Mouse (Mus musculus) forebrain, embryonic 14.5 days (tissue): ENCODE measurements around the gene Amotl2. TPM values are rescaled to one million over a fixed set of nuclear protein-coding genes. Genes with fewer than 3 reads are reported as not detected.

Source experiments
- ATAC-seq: fragments of 200-750 bp; cut with Nextera tagmentation; 2 replicates; pipeline ENCODE4 v1.8.0; 2017; ENCODE audit warnings: mild to moderate bottlenecking, moderate library complexity
- DNase-seq: peaks from one replicate; pipeline ENCODE4 v3.0.0-alpha.2; 2015; ENCODE audit warnings: low spot score
- H3K27ac ChIP-seq: fragments of 300-500 bp; sonication (generic); 2 replicates; pipeline ENCODE4 v1.5.1; 2014; ENCODE audit warnings: low read depth, mild to moderate bottlenecking, control low read depth, low read length, moderate library complexity
- H3K27me3 ChIP-seq: fragments of 300-500 bp; sonication (generic); replicated peaks from 2 replicates; pipeline ENCODE4 v1.6.1; 2014; ENCODE audit warnings: low read length, control low read depth, mixed read lengths; ENCODE audit not compliant: control insufficient read depth, insufficient read depth
- H3K36me3 ChIP-seq: fragments of 300-500 bp; sonication (generic); 2 replicates; pipeline ENCODE4 v1.6.1; 2014; ENCODE audit warnings: low read length, control low read depth; ENCODE audit not compliant: control insufficient read depth, insufficient read depth
- H3K4me1 ChIP-seq: fragments of 300-500 bp; sonication (generic); 2 replicates; pipeline ENCODE4 v1.6.1; 2014; ENCODE audit warnings: antibody characterized with exemption, low read length, control low read depth; ENCODE audit not compliant: control insufficient read depth, insufficient read depth
- H3K4me2 ChIP-seq: fragments of 300-500 bp; sonication (generic); 2 replicates; pipeline ENCODE4 v1.6.1; 2014; ENCODE audit warnings: mild to moderate bottlenecking, control low read depth, low read length
- H3K4me3 ChIP-seq: fragments of 300-500 bp; sonication (generic); 2 replicates; pipeline ENCODE4 v1.5.1; 2014; ENCODE audit warnings: low read depth, low read length, control low read depth
- H3K9ac ChIP-seq: fragments of 300-500 bp; sonication (generic); 2 replicates; pipeline ENCODE4 v1.6.1; 2014; ENCODE audit warnings: mild to moderate bottlenecking, low read length, control low read depth, moderate library complexity
- H3K9me3 ChIP-seq: fragments of 300-500 bp; sonication (generic); replicated peaks from 2 replicates; pipeline ENCODE4 v1.6.1; 2016; ENCODE audit warnings: low read length, control low read depth, mixed read lengths; ENCODE audit not compliant: control insufficient read depth
- WGBS: fragments of 180-500 bp; shearing (Covaris S2); extraction: QIAGEN DNeasy Blood & Tissue Kit; methylation state at CpG from one replicate; pipeline ENCODE4 v1.1.7; 2014; 5-methylcytosine and 5-hydroxymethylcytosine counted together
- polyA plus RNA-seq: library from polyadenylated mRNA; unstranded; fragments of >200 nt; fragmentation: Nextera tagmentation; extraction: Ambion mirVana; gene quantifications from 2 replicates; pipeline ENCODE4 v1.2.1, GENCODE M21; 2014

Amotl2 gene
- polyA plus RNA-seq, 1 experiment from 2014 or later: 30.4 TPM

DNA sequence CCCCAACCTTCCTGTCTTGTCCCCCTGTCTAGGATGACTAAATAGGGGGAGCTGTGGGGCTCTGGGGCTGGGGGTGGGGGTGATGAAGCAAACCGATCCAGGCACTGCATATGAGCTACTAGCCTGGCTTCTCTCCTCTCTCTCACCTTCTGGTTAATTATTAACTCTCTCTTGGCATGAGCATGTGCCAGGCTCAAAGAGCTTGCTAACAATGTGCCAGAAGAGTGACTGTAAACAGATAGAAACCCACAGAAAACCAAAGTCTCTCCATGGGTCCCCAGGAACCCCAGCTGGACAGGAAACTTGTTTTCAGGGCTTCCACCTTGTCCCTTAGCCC lies 18.2 kb downstream of the Amotl2 start:
- Histone ChIP-seq H3K9me3 (no peaks in the 10 kb centered on the region), H3K27me3 (no peaks in the 10 kb centered on the region), H3K9ac (no peak overlapping the region), H3K4me1 (no peaks in the 10 kb centered on the region), H3K4me2 (no peak overlapping the region), H3K36me3 (peaks cover 46% of the 10 kb centered on the region), H3K27ac (no peak overlapping the region), H3K4me3 (no peak overlapping the region)
- 50% methylated on average over 1 of the region's 1 CpGs for WGBS
- ATAC-seq (no peak), DNase-seq (no peak)

- H3K9me3 ChIP-seq: no peaks in the 10 kb centered on the region
- H3K36me3 ChIP-seq: peaks cover 40% of the 10 kb centered on the region
- no peaks in the 10 kb centered on the region for H3K27me3 ChIP-seq
- H3K9ac ChIP-seq: no peak overlapping the region
- H3K4me1 ChIP-seq: no peaks in the 10 kb centered on the region
- ATAC-seq: no peak
- no peak overlapping the region for H3K4me2 ChIP-seq
- DNase-seq: no peak
- 95% methylated on average over 3 of the region's 3 CpGs for WGBS
- no peak overlapping the region for H3K27ac ChIP-seq
- no peak overlapping the region for H3K4me3 ChIP-seq
These were observed 18.8 kb downstream of the Amotl2 start for GRCm38 (mm10) chr9:102735231-102735630.

GRCm38 (mm10) chr9:102735996-102736395 lies 19.5 kb downstream of the Amotl2 start:
- H3K9me3 ChIP-seq: no peaks in the 10 kb centered on the region
- H3K4me3 ChIP-seq: no peak overlapping the region
- no peaks in the 10 kb centered on the region for H3K4me1 ChIP-seq
- 67% methylated on average over 1 of the region's 1 CpGs for WGBS
- H3K27ac ChIP-seq: no peak overlapping the region
- H3K4me2 ChIP-seq: no peak overlapping the region
- no peak overlapping the region for H3K9ac ChIP-seq
- DNase-seq (no peak), ATAC-seq (no peak)
- H3K36me3 ChIP-seq: peaks cover 33% of the 10 kb centered on the region
- H3K27me3 ChIP-seq: no peaks in the 10 kb centered on the region

DNA sequence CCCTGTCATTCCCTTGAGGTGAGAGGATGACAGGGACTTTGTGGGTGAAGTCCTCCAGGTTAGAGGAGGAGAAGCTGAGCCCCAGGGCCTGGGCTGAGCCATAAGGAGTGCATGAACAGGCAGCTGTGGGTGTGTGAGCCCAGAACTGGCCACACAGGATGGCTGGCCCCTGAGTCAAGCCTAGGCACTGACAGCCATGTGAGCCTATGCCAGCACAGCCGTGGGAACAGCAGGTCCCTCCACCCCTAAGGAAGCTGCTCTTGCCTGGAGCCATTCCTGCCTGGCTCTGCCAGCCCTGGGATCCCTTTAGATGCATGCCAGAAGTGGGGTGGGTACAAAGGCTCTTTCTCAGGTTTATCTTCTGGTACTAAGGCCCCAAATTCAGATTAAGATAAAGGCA lies 20.9 kb downstream of the Amotl2 start:
- WGBS: 42% methylated on average over 1 of the region's 1 CpGs
- Histone ChIP-seq H3K27ac (no peak overlapping the region), H3K27me3 (no peaks in the 10 kb centered on the region), H3K9me3 (no peaks in the 10 kb centered on the region), H3K36me3 (peaks cover 19% of the 10 kb centered on the region), H3K4me1 (no peaks in the 10 kb centered on the region), H3K4me2 (no peak overlapping the region), H3K4me3 (no peak overlapping the region), H3K9ac (no peak overlapping the region)
- DNase-seq: no peak
- ATAC-seq: no peak

- no peak overlapping the region for H3K4me3 ChIP-seq
- H3K36me3 ChIP-seq: no peaks in the 10 kb centered on the region
- WGBS: 76% methylated on average over 5 of the region's 5 CpGs
- ATAC-seq (no peak), DNase-seq (no peak)
- H3K9ac ChIP-seq: no peak overlapping the region
- H3K9me3 ChIP-seq: no peaks in the 10 kb centered on the region
- H3K4me2 ChIP-seq: no peak overlapping the region
- H3K27me3 ChIP-seq: no peaks in the 10 kb centered on the region
- no peak overlapping the region for H3K27ac ChIP-seq
- H3K4me1 ChIP-seq: no peaks in the 10 kb centered on the region
These were observed 30.3 kb downstream of the Amotl2 start for GRCm38 (mm10) chr9:102746753-102747152.

DNA sequence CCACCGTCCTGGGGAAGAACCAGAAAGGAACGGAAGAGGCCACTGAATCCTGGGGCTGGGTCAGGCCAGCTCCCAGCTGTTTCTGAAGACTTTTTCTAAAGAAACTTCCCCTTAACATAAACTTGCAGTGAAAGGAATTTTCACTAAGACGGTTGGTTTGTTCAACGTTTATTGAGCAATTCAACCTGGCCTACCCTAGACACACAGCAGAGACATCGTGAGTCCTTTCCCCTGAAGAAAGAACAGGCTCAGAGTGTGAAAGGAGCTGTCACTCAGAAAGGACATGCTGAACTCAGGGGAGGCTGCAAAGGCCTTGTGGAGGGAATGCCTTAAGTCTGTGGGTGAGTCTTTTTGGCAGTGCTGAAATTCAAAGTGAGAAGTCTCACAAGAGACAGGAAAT lies 31.4 kb downstream of the Amotl2 start:
- ATAC-seq: no peak
- no peak for DNase-seq
- no peaks in the 10 kb centered on the region for H3K36me3 ChIP-seq
- H3K27ac ChIP-seq: no peak overlapping the region
- H3K4me1 ChIP-seq: no peaks in the 10 kb centered on the region
- no peak overlapping the region for H3K4me2 ChIP-seq
- H3K27me3 ChIP-seq: no peaks in the 10 kb centered on the region
- no peak overlapping the region for H3K4me3 ChIP-seq
- no peak overlapping the region for H3K9ac ChIP-seq
- H3K9me3 ChIP-seq: no peaks in the 10 kb centered on the region
- 54% methylated on average over 5 of the region's 5 CpGs for WGBS

DNA sequence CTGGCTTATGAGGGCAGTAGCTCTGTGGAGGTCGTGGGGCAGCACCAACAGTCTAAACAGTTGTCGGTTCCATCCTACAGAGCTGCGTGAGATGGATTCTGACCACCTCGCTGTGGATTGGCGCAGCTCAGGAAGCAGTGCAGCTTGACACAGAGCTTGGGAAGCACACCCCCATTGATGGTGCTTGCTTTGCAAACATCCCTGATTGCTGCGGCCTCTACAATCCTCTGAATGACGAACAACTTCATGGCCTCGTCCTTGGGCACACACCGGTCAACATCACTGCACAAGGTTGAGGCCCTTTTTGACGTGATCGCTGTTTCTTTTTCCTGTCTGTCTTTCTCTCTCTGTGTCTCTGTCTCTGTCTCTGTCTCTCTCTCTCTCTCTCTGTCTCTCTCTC lies 32.7 kb downstream of the Amotl2 start:
- Histone ChIP-seq H3K4me2 (no peak overlapping the region), H3K27me3 (no peaks in the 10 kb centered on the region), H3K36me3 (no peaks in the 10 kb centered on the region), H3K9ac (no peak overlapping the region), H3K4me3 (no peak overlapping the region), H3K4me1 (no peaks in the 10 kb centered on the region), H3K9me3 (no peaks in the 10 kb centered on the region), H3K27ac (no peak overlapping the region)
- ATAC-seq: no peak
- DNase-seq: no peak
- WGBS: 87% methylated on average over 11 of the region's 11 CpGs

- Histone ChIP-seq H3K4me2 (no peak overlapping the region), H3K4me3 (no peak overlapping the region), H3K27ac (no peak overlapping the region), H3K27me3 (no peaks in the 10 kb centered on the region), H3K9me3 (no peaks in the 10 kb centered on the region), H3K4me1 (no peaks in the 10 kb centered on the region), H3K36me3 (no peaks in the 10 kb centered on the region), H3K9ac (no peak overlapping the region)
- 97% methylated on average over 5 of the region's 5 CpGs for WGBS
- DNase-seq: no peak
- ATAC-seq: no peak
These were observed 35.3 kb downstream of the Amotl2 start for GRCm38 (mm10) chr9:102751632-102752303.

- Histone ChIP-seq H3K9ac (no peak overlapping the region), H3K27me3 (no peaks in the 10 kb centered on the region), H3K9me3 (no peaks in the 10 kb centered on the region), H3K4me1 (no peaks in the 10 kb centered on the region), H3K4me3 (no peak overlapping the region), H3K27ac (no peak overlapping the region), H3K4me2 (no peak overlapping the region), H3K36me3 (no peaks in the 10 kb centered on the region)
- ATAC-seq (no peak), DNase-seq (no peak)
These were observed 36.8 kb downstream of the Amotl2 start for GRCm38 (mm10) chr9:102753299-102753698.
